Mouse (Mus musculus): ENCODE measurements around the gene Zfp423. TPM values are rescaled to one million over a fixed set of nuclear protein-coding genes. Genes with fewer than 3 reads are reported as not detected.

Gene Zfp423
- polyA plus RNA-seq, 1 experiment: 6.4 TPM

DNA sequence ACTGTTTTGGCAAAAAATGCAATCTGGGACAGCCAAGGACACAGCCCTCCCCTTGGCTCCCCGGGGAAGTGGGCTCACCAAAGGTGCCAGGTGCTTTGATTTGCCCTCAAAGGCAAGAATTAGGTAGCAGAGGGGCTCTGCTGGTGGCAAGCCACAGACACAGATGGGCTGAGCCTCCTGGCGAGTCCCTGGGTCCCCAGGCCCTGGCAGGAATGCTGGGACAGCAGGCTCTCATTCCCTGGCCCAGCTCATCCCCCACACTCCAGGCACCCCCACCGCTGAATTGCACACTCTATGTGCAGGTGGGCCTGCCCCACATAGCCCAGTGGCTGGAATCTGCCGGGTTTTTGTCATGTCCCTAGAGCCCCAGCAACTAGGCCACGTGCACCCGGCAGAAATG lies 270.2 kb downstream of the Zfp423 start:
- Histone ChIP-seq H3K4me3 (replicated peaks; ENCODE audit: extremely low read depth, low read depth, low read length) (no peak overlapping the region), H3K4me1 (ENCODE audit: control insufficient read depth, insufficient read depth, low read length) (no peaks in the 10 kb centered on the region)
- TF ChIP-seq POLR2A (IDR thresholded peaks at IDR 0.05; ENCODE audit: borderline replicate concordance, extremely low read depth, low read depth, low read length) (no peak), CTCF (IDR thresholded peaks at IDR 0.05; ENCODE audit: insufficient read depth, low read length) (no peak)
- DNase-seq: no peak
- 80% methylated on average over 6 of the region's 6 CpGs for WGBS

DNA sequence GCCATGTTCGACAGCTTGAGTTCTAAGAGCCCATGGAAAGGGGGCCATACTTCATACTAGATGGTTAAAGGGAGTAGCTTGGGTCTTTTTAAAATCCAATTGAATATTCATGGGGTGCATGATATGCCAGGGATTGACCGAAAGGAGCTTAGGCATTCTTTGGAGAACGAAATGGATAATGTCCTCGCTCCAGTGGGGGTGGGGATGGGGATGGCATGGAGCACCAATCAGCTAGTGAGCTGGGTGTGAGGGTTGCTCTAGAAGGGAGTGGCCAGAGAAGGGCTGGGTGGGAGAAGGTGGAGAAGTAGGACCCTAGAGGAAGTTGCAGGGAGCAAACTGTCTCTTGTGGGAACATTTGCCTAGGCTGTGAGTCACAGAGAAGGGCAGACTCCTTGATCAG lies 271.0 kb downstream of the Zfp423 start:
- TF ChIP-seq POLR2A (IDR thresholded peaks at IDR 0.05; ENCODE audit: borderline replicate concordance, extremely low read depth, low read depth, low read length) (no peak), CTCF (IDR thresholded peaks at IDR 0.05; ENCODE audit: insufficient read depth, low read length) (no peak)
- WGBS: 77% methylated on average over 4 of the region's 4 CpGs
- DNase-seq: no peak
- Histone ChIP-seq H3K4me3 (replicated peaks; ENCODE audit: extremely low read depth, low read depth, low read length) (no peak overlapping the region), H3K4me1 (ENCODE audit: control insufficient read depth, insufficient read depth, low read length) (no peaks in the 10 kb centered on the region)

DNA sequence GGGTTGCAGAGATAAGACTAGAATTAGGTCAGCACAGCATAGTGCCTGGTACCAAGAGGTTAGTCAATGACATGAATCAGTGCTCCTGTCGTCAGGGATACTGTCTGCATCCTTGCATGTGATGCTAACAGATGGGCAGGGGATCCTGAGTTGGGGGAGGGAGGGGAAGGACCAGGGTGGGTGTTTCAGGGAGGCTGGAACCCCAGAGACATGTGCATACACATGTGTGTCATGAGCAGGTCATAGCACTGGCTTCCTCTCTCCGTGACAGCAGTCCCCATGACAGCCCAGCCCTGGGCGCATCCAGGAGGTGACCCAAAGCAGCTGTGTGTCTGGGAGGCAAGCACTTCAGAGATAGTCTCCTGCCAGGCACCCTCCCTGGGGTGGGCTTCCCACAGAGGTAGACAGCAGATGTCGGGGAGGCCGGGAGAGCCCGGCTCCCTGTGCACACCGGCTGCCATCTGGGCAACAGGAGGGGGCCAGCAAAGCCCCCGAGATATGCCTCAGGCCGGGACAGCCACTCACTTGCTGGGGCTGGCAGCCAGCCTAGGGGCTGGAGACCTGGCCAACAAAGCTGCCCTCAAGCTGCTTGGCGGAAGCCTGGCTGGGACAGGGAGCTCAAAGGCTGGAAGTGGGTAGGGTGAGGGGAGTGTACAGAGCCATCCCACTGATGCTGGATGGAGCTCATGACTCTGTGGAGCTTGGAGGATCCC lies 272.3 kb downstream of the Zfp423 start:
- no peak for DNase-seq
- no peaks in the 10 kb centered on the region for H3K4me1 ChIP-seq (ENCODE audit: control insufficient read depth, insufficient read depth, low read length)
- no peak overlapping the region for H3K4me3 ChIP-seq (replicated peaks; ENCODE audit: extremely low read depth, low read depth, low read length)
- WGBS: 76% methylated on average over 10 of the region's 10 CpGs
- TF ChIP-seq POLR2A (IDR thresholded peaks at IDR 0.05; ENCODE audit: borderline replicate concordance, extremely low read depth, low read depth, low read length): no peak
- TF ChIP-seq CTCF (IDR thresholded peaks at IDR 0.05; ENCODE audit: insufficient read depth, low read length): no peak

DNA sequence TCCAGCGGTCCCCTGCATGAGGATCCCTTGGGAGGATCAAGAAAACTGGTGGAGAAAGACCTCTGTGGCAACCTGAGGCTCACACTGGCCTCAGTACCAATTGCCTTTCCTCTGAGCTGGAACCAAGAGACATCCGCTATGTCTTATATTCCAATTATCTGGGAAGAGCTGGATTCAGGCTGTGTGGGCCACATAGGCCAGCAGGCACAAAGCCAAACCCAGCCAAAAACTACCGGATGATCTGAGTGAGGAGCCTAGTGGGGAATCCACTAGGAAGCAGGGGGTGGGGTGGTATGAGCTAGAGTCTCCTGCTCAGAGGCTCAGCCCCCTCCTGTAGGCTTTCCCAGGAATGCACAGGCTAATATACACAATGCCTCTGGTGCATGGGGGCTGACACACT lies 273.4 kb downstream of the Zfp423 start:
- DNase-seq: no peak
- Histone ChIP-seq H3K4me1 (ENCODE audit: control insufficient read depth, insufficient read depth, low read length) (no peaks in the 10 kb centered on the region), H3K4me3 (replicated peaks; ENCODE audit: extremely low read depth, low read depth, low read length) (no peak overlapping the region)
- WGBS: 76% methylated on average over 3 of the region's 3 CpGs
- no peak for TF ChIP-seq POLR2A (IDR thresholded peaks at IDR 0.05; ENCODE audit: borderline replicate concordance, extremely low read depth, low read depth, low read length)
- no peak for TF ChIP-seq CTCF (IDR thresholded peaks at IDR 0.05; ENCODE audit: insufficient read depth, low read length)

DNA sequence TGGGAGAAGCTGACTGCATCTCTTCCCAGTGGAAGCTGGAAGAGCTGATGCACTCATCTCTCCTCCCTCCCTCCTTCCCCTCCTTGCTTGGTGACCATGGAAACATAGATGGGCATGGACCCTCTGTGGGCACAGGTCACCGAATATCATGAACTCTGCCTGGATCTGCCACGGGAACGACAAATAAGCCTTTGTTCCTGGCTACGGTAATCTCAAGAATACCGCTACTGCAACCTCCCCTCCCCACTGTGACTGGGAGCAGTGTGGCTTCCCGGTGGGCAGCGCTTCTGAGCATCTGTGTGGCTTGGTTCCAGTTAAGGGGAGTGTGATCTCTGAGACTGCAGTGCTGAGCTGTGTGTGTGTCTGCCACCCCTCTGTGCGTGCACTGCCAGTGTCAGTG lies 274.0 kb downstream of the Zfp423 start:
- no peak for TF ChIP-seq POLR2A (IDR thresholded peaks at IDR 0.05; ENCODE audit: borderline replicate concordance, extremely low read depth, low read depth, low read length)
- TF ChIP-seq CTCF (IDR thresholded peaks at IDR 0.05; ENCODE audit: insufficient read depth, low read length): no peak
- Histone ChIP-seq H3K4me1 (ENCODE audit: control insufficient read depth, insufficient read depth, low read length) (no peaks in the 10 kb centered on the region), H3K4me3 (replicated peaks; ENCODE audit: extremely low read depth, low read depth, low read length) (no peak overlapping the region)
- no peak for DNase-seq
- 76% methylated on average over 8 of the region's 8 CpGs for WGBS

DNA sequence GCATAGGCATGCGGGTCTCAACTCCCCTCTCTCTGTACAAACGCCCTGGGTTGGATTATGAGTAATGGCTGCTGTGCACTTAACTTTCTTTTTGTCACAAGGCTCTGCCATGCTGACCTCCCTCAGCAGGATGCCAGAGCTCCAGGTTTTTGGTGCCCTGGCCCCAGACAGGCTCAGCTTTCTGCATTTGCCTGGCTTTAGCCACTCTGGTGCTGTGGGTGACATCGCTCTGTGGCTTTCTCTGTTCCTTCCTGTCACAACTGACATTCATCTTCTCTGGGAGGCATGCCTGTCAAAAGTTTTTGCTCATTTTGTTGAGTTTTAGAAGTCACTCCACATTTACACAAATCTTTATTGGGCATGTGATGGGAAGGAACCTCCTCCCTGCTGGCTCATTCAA lies 277.3 kb downstream of the Zfp423 start:
- TF ChIP-seq POLR2A (IDR thresholded peaks at IDR 0.05; ENCODE audit: borderline replicate concordance, extremely low read depth, low read depth, low read length): no peak
- TF ChIP-seq CTCF (IDR thresholded peaks at IDR 0.05; ENCODE audit: insufficient read depth, low read length): no peak
- no peaks in the 10 kb centered on the region for H3K4me1 ChIP-seq (ENCODE audit: control insufficient read depth, insufficient read depth, low read length)
- no peak overlapping the region for H3K4me3 ChIP-seq (replicated peaks; ENCODE audit: extremely low read depth, low read depth, low read length)
- no peak for DNase-seq
- WGBS: 86% methylated on average over 3 of the region's 3 CpGs

DNA sequence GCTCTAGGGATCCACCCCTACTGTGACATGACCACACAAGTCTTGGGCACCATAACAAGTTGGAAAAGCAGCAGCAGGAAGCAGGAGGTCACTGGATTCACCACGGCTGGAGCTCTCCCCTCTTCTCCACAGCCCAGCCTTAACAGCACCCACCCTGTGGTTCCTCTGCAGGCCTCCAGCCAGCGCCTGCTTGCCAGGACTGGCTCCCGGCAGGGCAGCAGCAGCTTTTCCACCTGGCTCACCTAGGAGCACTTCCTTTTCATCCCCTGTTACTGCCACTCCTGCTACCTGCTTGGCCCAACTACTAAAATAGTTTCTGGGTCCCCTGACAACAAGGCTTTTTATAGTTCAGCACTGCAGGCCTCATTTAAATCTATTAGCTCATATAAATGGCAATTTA lies 279.4 kb downstream of the Zfp423 start:
- Histone ChIP-seq H3K4me1 (ENCODE audit: control insufficient read depth, insufficient read depth, low read length) (no peaks in the 10 kb centered on the region), H3K4me3 (replicated peaks; ENCODE audit: extremely low read depth, low read depth, low read length) (no peak overlapping the region)
- TF ChIP-seq POLR2A (IDR thresholded peaks at IDR 0.05; ENCODE audit: borderline replicate concordance, extremely low read depth, low read depth, low read length): no peak
- no peak for TF ChIP-seq CTCF (IDR thresholded peaks at IDR 0.05; ENCODE audit: insufficient read depth, low read length)
- 64% methylated on average over 3 of the region's 3 CpGs for WGBS
- DNase-seq: no peak

DNA sequence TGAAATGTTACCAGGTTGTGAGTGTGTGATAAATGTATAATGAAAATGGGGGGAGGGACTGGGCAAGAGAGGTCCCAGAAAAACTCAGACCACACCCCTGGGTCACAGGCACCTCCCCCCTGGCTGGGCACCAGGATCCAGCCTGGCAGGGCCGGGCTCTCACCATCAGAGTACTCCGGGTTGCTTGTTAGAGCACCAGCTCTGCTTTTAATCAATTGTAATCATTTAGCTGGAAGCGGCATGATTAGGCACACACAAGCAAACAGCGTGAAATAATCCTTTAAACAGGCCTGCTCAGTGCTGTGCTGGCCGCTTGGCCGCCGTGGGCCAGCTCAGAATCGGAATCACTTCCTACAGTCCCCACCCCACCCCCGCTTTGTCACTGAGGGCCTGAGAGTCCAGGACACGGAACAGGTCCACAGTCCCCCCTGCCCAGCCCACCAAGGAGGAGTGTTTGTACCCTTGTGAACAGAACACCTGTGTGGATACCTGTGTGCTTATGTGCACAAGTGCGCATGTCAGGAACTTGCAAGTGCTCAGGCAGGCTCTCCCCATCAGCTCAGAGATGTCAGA lies 279.9 kb downstream of the Zfp423 start:
- TF ChIP-seq CTCF (IDR thresholded peaks at IDR 0.05; ENCODE audit: insufficient read depth, low read length) (no peak), POLR2A (IDR thresholded peaks at IDR 0.05; ENCODE audit: borderline replicate concordance, extremely low read depth, low read depth, low read length) (no peak)
- 91% methylated on average over 11 of the region's 11 CpGs for WGBS
- Histone ChIP-seq H3K4me1 (ENCODE audit: control insufficient read depth, insufficient read depth, low read length) (no peaks in the 10 kb centered on the region), H3K4me3 (replicated peaks; ENCODE audit: extremely low read depth, low read depth, low read length) (no peak overlapping the region)
- no peak for DNase-seq

DNA sequence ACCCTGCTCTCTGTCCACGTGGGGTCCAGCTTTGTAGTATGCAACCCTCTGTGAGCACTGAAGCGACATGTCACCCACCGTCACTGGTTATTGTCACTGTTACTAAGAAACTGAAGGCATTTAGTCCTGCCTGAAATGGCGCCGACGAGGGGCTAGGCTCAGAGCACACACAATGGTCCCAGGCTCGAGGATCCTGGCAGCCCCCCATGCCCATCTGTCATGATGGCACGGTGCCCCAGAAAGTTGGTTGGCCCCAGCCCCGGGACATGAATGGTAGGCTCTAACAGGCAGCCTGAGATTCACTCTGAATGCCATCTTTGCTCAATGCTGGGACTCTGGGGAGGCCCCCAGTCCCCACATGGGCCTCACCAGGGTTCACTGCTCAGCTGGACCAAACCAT lies 284.0 kb downstream of the Zfp423 start:
- no peak for DNase-seq
- WGBS: 91% methylated on average over 9 of the region's 9 CpGs
- H3K4me3 ChIP-seq (replicated peaks; ENCODE audit: extremely low read depth, low read depth, low read length): no peak overlapping the region

DNA sequence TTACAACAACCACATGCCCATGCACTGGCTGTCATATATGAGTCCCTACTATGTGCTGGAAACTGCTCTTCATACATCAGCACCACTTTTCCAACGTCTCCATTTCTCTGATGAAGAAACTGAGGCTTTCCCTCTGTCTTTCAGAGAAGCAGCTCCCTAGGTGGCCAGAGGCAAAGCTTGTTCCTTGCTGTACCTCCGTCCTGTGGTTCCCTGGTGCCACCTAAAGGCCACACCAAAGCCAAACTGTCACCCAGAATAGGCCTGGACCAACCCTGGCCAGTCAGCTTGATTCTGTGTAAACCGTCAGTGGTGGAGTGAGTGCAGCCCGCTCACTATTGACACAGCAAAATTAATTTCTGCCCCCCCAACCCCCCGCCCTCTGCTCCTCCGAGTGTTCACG lies 285.2 kb downstream of the Zfp423 start:
- TF ChIP-seq POLR2A (IDR thresholded peaks at IDR 0.05; ENCODE audit: borderline replicate concordance, extremely low read depth, low read depth, low read length) (no peak), CTCF (IDR thresholded peaks at IDR 0.05; ENCODE audit: insufficient read depth, low read length) (0 out of 2 replicates have a peak, but pooled peaks have one; percentile 9)
- 55% methylated on average over 7 of the region's 7 CpGs for WGBS
- Histone ChIP-seq H3K4me1 (ENCODE audit: control insufficient read depth, insufficient read depth, low read length) (no peaks in the 10 kb centered on the region), H3K4me3 (replicated peaks; ENCODE audit: extremely low read depth, low read depth, low read length) (no peak overlapping the region)
- DNase-seq: no peak

More for the DNA sequence above, 284.0 kb downstream of the Zfp423 start:
- H3K4me1 ChIP-seq (ENCODE audit: control insufficient read depth, insufficient read depth, low read length): no peaks in the 10 kb centered on the region
- TF ChIP-seq CTCF (IDR thresholded peaks at IDR 0.05; ENCODE audit: insufficient read depth, low read length): no peak
- TF ChIP-seq POLR2A (IDR thresholded peaks at IDR 0.05; ENCODE audit: borderline replicate concordance, extremely low read depth, low read depth, low read length): no peak
